Mouse (Mus musculus) thymus, postnatal 10 days (tissue): ENCODE results near the gene Cnp.
"Not testable (repeated sequence)": the region's sequence is repeated elsewhere in the genome, so short reads cannot be mapped to it uniquely, and the experiment has no call there.

Experiments
- DNase-seq, 2 experiments: peaks; one replicate each; pipeline ENCODE4 v3.0.0; 2021; ENCODE audit warnings: low spot score in 2 of 2

The Cnp gene

GRCm38 (mm10) chr11:100555583-100555982 is 19.1 kb upstream of the Cnp start:
- peak; percentile 62 to 76 for DNase-seq

- no peak for DNase-seq
These were observed 17.1 kb upstream of the Cnp start for GRCm38 (mm10) chr11:100557563-100557962.

- DNase-seq = no peak
These were observed 15.2 kb upstream of the Cnp start for GRCm38 (mm10) chr11:100559476-100559875.

GRCm38 (mm10) chr11:100561748-100562147 is 13.0 kb upstream of the Cnp start:
- DNase-seq = no peak

- no peak for DNase-seq
These were observed 10.4 kb upstream of the Cnp start for GRCm38 (mm10) chr11:100564297-100564696.

GRCm38 (mm10) chr11:100564703-100565102 is 10.0 kb upstream of the Cnp start:
- no peak for DNase-seq

GRCm38 (mm10) chr11:100567229-100567628 is 7.5 kb upstream of the Cnp start:
- DNase-seq = no peak

GRCm38 (mm10) chr11:100567815-100568245 is 6.9 kb upstream of the Cnp start:
- no peak for DNase-seq

- DNase-seq = no peak
These were observed 6.0 kb upstream of the Cnp start for GRCm38 (mm10) chr11:100568692-100569091.

GRCm38 (mm10) chr11:100569789-100570188 is 4.9 kb upstream of the Cnp start:
- no peak for DNase-seq

GRCm38 (mm10) chr11:100570430-100571201 is 4.1 kb upstream of the Cnp start:
- peak; percentile 51 to 78 for DNase-seq

GRCm38 (mm10) chr11:100571202-100571567 is 3.5 kb upstream of the Cnp start:
- DNase-seq = no peak

GRCm38 (mm10) chr11:100574188-100574587 is 516 bp upstream of the Cnp start:
- DNase-seq = no peak

- no peak for DNase-seq
These were observed 766 bp downstream of the Cnp start for GRCm38 (mm10) chr11:100575484-100575855.

- DNase-seq = no peak
These were observed 1.6 kb downstream of the Cnp start for GRCm38 (mm10) chr11:100576256-100576655.

- DNase-seq = no peak
These were observed 3.3 kb downstream of the Cnp start for GRCm38 (mm10) chr11:100577852-100578599.

- DNase-seq = no peak
These were observed 4.6 kb downstream of the Cnp start for GRCm38 (mm10) chr11:100579116-100579799.

- DNase-seq = no peak
These were observed 5.6 kb downstream of the Cnp start for GRCm38 (mm10) chr11:100580275-100580674.

- peak; percentile 27 to 29 for DNase-seq
These were observed 7.1 kb downstream of the Cnp start for GRCm38 (mm10) chr11:100581756-100582155.

GRCm38 (mm10) chr11:100582413-100582812 is 7.7 kb downstream of the Cnp start:
- DNase-seq = not testable (repeated sequence)

- DNase-seq = no peak
These were observed 8.1 kb downstream of the Cnp start for GRCm38 (mm10) chr11:100582836-100583235.

GRCm38 (mm10) chr11:100584561-100584961 is 9.9 kb downstream of the Cnp start:
- peak in 1 of 2 experiments; percentile 29 for DNase-seq

GRCm38 (mm10) chr11:100585148-100585547 is 10.4 kb downstream of the Cnp start:
- DNase-seq = no peak
